Mouse (Mus musculus) liver, embryonic 13.5 days (tissue): Measurements from ENCODE around the gene Sub1. TPM values are rescaled to one million over a fixed set of nuclear protein-coding genes. Genes with fewer than 3 reads are reported as not detected.

Experiments
- ATAC-seq: fragments of 200-750 bp; cut with Nextera tagmentation; 2 replicates; pipeline ENCODE4 v1.8.0; 2017; ENCODE audit warnings: low read depth, mild to moderate bottlenecking, moderate number of reproducible peaks, moderate library complexity
- DNase-seq: peaks from one replicate; pipeline ENCODE4 v3.0.0; 2022
- H3K27ac ChIP-seq: fragments of 300-500 bp; sonication (generic); 2 replicates; pipeline ENCODE4 v1.5.1; 2015; ENCODE audit warnings: moderate library complexity, mild to moderate bottlenecking, inconsistent platforms
- H3K27me3 ChIP-seq: fragments of 300-500 bp; sonication (generic); 2 replicates; pipeline ENCODE4 v1.6.1; 2015; ENCODE audit warnings: mild to moderate bottlenecking, inconsistent platforms
- H3K36me3 ChIP-seq: fragments of 300-500 bp; sonication (generic); 2 replicates; pipeline ENCODE4 v1.6.1; 2015; ENCODE audit warnings: mild to moderate bottlenecking, inconsistent platforms
- H3K4me1 ChIP-seq: fragments of 300-500 bp; sonication (generic); replicated peaks from 2 replicates; pipeline ENCODE4 v1.6.1; 2015; ENCODE audit warnings: inconsistent platforms
- H3K4me2 ChIP-seq: fragments of 300-500 bp; sonication (generic); 2 replicates; pipeline ENCODE4 v1.6.1; 2015; ENCODE audit warnings: inconsistent platforms, mild to moderate bottlenecking, moderate library complexity
- H3K4me3 ChIP-seq: fragments of 300-500 bp; sonication (generic); replicated peaks from 2 replicates; pipeline ENCODE4 v1.5.1; 2015; ENCODE audit warnings: mild to moderate bottlenecking, inconsistent platforms
- H3K9ac ChIP-seq: fragments of 300-500 bp; sonication (generic); 2 replicates; pipeline ENCODE4 v1.6.1; 2015; ENCODE audit warnings: mild to moderate bottlenecking, inconsistent platforms
- H3K9me3 ChIP-seq: fragments of 300-500 bp; sonication (generic); replicated peaks from 2 replicates; pipeline ENCODE4 v1.6.1; 2016; ENCODE audit warnings: inconsistent platforms
- whole genome bisulfite sequencing: fragments of 180-500 bp; shearing (Covaris S2); methylation state at CpG from one replicate; pipeline ENCODE4 v1.1.7; 2015; ENCODE audit not compliant: insufficient replicate concordance; 5-methylcytosine and 5-hydroxymethylcytosine counted together
- polyA plus RNA-seq: library from polyadenylated mRNA; unstranded; fragments of >200 nt; fragmentation: Nextera tagmentation; extraction: Ambion mirVana; gene quantifications from 2 replicates; pipeline ENCODE4 v1.2.1, GENCODE M21; 2015

The Sub1 gene
- polyA plus RNA-seq, 1 experiment from 2014 or later = 383 TPM

GRCm38 (mm10) chr15:12010602-12011044, 13.8 kb upstream of the Sub1 start:
- ATAC-seq (no peak), DNase-seq (no peak)
- H3K27me3 ChIP-seq = peaks cover 7% of the 10 kb centered on the region; the same call in 1 of the 2 replicates
- peak overlapping the region; percentile 53 for H3K4me2 ChIP-seq
- H3K9me3 ChIP-seq = no peaks in the 10 kb centered on the region
- no peaks in the 10 kb centered on the region for H3K36me3 ChIP-seq
- H3K27ac ChIP-seq = no peak overlapping the region
- 15% methylated on average over 18 of the region's 18 CpGs for whole genome bisulfite sequencing
- H3K4me1 ChIP-seq = 0 out of 2 replicates have a peak, but pooled peaks cover 6% of the 10 kb centered on the region
- H3K4me3 ChIP-seq = peak overlapping the region; percentile 33
- H3K9ac ChIP-seq = no peak overlapping the region

DNA sequence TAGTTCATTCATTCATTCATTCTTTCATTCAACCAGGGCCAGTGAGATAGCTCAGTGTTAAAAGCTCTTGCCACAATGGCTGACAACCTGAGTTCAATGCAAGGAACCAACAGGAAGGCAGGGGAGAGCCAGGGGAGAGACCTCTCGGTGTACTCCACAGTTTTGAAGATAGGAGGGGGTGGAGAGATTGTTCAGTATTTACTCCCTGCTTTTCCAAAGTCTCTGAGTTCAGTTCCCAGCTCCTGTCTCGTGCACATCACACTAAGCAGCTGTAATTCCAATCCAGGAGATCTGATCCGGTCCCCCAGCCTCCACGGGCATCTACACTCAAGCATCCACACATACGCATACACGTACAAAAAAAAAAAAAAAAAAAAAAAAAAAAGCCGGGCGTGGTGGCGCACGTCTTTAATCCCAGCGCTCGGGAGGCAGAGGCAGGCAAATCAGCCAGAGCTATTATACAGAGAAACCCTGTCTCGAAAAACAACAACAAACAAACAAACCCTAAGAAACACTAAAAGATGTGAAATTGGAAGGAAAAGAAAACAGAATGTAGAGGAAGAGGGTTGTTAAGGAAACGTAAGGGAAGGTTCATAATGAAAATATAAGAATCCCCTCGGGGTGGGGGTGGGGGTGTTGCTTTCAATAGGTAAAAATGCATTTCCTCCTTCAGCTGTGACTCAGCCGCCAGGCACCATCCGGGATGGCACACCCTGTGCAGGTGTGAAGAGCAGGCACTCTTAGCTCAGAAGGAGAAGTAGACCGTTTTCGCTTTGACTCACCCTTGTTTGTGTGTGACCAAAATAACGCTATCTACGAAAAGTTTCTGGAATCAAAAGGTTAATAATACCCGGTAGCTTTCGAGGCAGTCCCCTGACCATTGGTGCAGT, 13.2 kb upstream of the Sub1 start:
- no peaks in the 10 kb centered on the region for H3K36me3 ChIP-seq
- ATAC-seq (no peak), DNase-seq (no peak)
- peak overlapping the region; percentile 53 for H3K4me2 ChIP-seq
- H3K4me1 ChIP-seq = 0 out of 2 replicates have a peak, but pooled peaks cover 6% of the 10 kb centered on the region
- H3K9me3 ChIP-seq = no peaks in the 10 kb centered on the region
- peak overlapping the region; percentile 33 for H3K4me3 ChIP-seq
- no peak overlapping the region for H3K9ac ChIP-seq
- WGBS = 24% methylated on average over 23 of the region's 23 CpGs
- H3K27ac ChIP-seq = no peak overlapping the region
- H3K27me3 ChIP-seq = peaks cover 7% of the 10 kb centered on the region; the same call in 1 of the 2 replicates

GRCm38 (mm10) chr15:12008894-12009293, 12.1 kb upstream of the Sub1 start:
- 0 out of 2 replicates have a peak, but pooled peaks cover 6% of the 10 kb centered on the region for H3K4me1 ChIP-seq
- DNase-seq = no peak
- no peak for ATAC-seq
- no peak overlapping the region for H3K4me3 ChIP-seq
- no peaks in the 10 kb centered on the region for H3K36me3 ChIP-seq
- H3K9me3 ChIP-seq = no peaks in the 10 kb centered on the region
- peaks cover 7% of the 10 kb centered on the region; the same call in 1 of the 2 replicates for H3K27me3 ChIP-seq
- H3K27ac ChIP-seq = no peak overlapping the region
- H3K9ac ChIP-seq = no peak overlapping the region
- no peak overlapping the region for H3K4me2 ChIP-seq
- WGBS = 50% methylated on average over 5 of the region's 5 CpGs

DNA sequence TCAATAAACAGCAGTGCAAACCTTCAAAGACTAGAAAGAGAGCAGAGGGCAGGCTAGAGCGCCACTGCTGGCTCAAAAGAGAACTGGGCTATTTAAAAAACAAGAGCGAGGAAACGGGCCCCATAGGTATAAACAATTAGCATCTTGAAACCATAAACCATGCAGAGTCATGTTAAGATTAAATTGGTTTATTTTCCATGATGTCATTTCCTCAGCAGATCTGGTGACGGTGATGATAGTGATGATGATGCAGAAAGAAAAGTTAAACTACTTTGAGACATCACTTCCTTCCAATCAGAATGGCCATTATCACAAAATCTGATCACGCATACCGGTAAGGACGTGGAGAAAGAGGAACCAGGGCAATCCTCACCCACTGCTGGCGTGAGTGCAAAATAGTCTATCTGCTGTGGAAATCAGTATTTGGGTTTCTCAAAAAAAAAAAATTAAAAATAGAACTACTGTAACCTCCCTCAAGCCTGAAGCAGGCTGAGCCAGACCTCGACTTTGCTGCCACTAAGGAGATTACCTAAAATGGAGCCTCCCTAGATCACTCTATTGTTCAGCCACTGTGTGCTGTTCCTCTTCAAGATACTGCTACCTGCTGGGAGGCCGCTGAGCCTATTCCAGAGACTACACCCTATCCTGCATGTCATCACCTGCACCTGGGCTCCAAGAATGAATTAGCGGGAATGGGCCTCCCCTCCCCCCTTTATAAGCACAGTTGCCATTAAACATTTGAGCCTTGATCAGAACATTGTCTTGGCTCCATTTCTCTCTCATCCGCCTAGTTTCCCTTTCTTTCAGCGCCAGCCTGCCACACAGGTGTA, 11.4 kb upstream of the Sub1 start:
- H3K27me3 ChIP-seq = peaks cover 7% of the 10 kb centered on the region; the same call in 1 of the 2 replicates
- no peak overlapping the region for H3K4me3 ChIP-seq
- H3K27ac ChIP-seq = no peak overlapping the region
- 0 out of 2 replicates have a peak, but pooled peaks cover 6% of the 10 kb centered on the region for H3K4me1 ChIP-seq
- no peak for ATAC-seq
- 39% methylated on average over 13 of the region's 13 CpGs for WGBS
- no peak for DNase-seq
- H3K9ac ChIP-seq = no peak overlapping the region
- H3K36me3 ChIP-seq = no peaks in the 10 kb centered on the region
- no peak overlapping the region for H3K4me2 ChIP-seq
- no peaks in the 10 kb centered on the region for H3K9me3 ChIP-seq

DNA sequence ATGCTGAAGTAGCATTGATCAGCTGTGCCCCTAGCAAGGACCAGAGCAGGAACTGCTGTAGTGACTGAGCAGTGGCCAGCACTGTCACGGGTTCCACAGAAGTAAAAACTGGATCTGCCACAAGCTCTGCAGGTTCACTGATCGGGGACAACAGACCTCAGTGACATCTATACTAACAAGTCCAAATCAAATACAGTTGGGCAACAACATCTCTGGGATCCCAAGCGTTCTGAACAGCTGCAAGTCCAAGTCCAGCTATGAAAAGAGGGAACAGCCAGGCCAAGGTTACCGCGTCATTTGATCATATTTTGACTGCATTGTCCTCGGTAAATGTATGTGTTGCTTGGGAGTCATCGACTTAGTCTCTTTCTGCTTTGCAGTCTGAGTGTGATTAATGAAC, 10.6 kb upstream of the Sub1 start:
- no peak for DNase-seq
- WGBS = 65% methylated on average over 7 of the region's 7 CpGs
- Histone ChIP-seq H3K27me3 (peaks cover 7% of the 10 kb centered on the region; the same call in 1 of the 2 replicates), H3K4me3 (no peak overlapping the region), H3K9me3 (no peaks in the 10 kb centered on the region), H3K4me1 (0 out of 2 replicates have a peak, but pooled peaks cover 6% of the 10 kb centered on the region), H3K4me2 (no peak overlapping the region), H3K9ac (no peak overlapping the region), H3K36me3 (no peaks in the 10 kb centered on the region), H3K27ac (no peak overlapping the region)
- no peak for ATAC-seq

DNA sequence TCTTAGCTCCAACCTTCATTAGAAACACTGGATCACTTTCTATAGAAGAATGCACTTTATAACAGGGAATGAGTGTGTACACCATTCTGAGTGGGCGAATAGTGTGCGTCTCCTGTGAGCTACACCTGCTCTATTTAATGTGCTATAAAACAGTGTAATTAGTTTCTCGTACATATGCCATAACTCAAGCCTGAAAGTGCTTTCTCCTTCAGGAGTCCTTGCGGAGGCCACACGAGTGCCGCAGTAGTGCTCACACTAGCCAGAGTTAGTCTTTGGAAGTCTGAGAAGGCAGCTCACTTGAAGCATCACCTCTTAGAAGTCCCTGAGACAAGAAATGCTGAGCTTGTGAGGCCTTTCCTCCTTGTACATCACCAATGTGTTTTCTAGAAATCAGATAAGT, 9.4 kb upstream of the Sub1 start:
- Histone ChIP-seq H3K9me3 (no peaks in the 10 kb centered on the region), H3K4me1 (0 out of 2 replicates have a peak, but pooled peaks cover 6% of the 10 kb centered on the region), H3K4me2 (no peak overlapping the region), H3K27me3 (peaks cover 2% of the 10 kb centered on the region; the same call in 1 of the 2 replicates), H3K9ac (no peak overlapping the region), H3K36me3 (no peaks in the 10 kb centered on the region), H3K4me3 (no peak overlapping the region), H3K27ac (no peak overlapping the region)
- WGBS = 70% methylated on average over 6 of the region's 6 CpGs
- ATAC-seq (no peak), DNase-seq (no peak)

DNA sequence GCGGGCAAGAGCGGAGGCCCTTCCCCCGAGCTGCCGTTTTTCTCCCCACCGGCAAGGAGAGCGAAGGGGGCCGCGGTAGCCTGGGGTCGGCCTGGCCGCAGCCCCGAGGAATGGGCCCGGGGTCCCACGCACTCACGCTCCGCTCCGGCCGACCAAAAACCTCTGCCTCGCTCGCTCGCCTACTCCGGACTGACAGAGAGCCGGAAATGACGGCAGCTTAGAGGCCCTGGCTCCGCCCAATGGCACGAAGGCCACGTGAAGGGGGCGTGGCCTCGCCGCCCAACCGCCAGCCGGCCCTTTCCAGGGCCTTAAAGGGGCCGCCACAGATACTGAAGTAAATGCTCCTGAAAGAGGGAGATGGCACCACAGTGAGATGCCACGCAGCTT, 975 bp downstream of the Sub1 start:
- peak overlapping the region; percentile 100 for H3K4me3 ChIP-seq
- peaks cover 28% of the 10 kb centered on the region for H3K4me1 ChIP-seq
- ATAC-seq = peak; percentile 98
- under 1% methylated on average over 33 of the region's 33 CpGs for WGBS
- H3K4me2 ChIP-seq = peak overlapping the region; percentile 93
- H3K27ac ChIP-seq = peak overlapping the region; percentile 82
- peak; percentile 89 for DNase-seq
- H3K27me3 ChIP-seq = no peaks in the 10 kb centered on the region
- H3K9ac ChIP-seq = peak overlapping the region; percentile 99
- H3K9me3 ChIP-seq = no peaks in the 10 kb centered on the region
- peaks cover 15% of the 10 kb centered on the region for H3K36me3 ChIP-seq

DNA sequence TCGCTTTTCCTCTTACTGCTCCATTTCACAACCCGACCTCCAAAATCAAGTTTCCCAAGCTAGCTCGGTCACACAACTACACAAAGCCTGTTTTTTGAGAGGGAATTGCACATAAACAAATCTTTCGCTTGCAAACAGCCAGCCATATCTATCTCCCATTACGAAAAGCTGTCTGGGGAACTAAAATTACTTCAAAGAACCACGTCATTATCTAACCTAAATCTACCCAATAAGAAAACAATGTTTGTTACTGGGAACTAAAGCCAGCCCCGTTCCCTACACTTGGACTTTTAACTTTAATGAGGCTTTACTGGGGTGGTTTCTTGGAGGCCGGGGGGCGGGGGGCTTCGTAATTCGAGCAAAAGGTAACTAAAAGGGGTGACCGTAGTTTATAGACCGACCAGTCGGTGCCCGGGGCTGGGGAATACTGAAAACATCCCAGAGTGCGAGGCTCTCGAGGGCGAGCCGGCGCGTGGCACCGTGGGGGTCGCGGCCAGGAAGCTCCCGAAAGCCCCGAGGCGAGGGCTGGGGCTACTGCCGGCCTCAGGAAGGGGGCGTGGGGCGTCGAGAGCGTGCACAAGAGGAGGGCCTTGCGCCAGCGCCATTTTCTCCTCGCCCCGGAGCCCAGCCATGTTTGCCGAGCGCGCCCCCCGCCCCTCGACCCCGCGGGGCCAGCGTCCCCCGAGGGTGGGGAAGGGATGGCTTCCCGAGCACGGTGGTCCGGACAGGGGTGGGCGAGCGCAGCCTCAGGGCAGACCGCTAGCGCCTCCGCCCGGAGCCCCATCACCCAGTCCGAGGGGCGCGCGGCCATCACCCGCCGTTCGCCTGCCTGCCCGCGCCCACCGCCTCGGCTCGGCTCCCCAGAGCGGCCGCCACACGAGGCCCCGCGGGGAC, 1.6 kb downstream of the Sub1 start:
- Histone ChIP-seq H3K4me3 (peak overlapping the region; percentile 100), H3K9ac (peak overlapping the region; percentile 99), H3K9me3 (no peaks in the 10 kb centered on the region), H3K4me2 (peak overlapping the region; percentile 93), H3K4me1 (peaks cover 28% of the 10 kb centered on the region), H3K27me3 (no peaks in the 10 kb centered on the region), H3K27ac (peak overlapping the region; percentile 82), H3K36me3 (peaks cover 21% of the 10 kb centered on the region)
- DNase-seq (peak; percentile 26), ATAC-seq (peak; percentile 67)
- WGBS = 2% methylated on average over 67 of the region's 71 CpGs

DNA sequence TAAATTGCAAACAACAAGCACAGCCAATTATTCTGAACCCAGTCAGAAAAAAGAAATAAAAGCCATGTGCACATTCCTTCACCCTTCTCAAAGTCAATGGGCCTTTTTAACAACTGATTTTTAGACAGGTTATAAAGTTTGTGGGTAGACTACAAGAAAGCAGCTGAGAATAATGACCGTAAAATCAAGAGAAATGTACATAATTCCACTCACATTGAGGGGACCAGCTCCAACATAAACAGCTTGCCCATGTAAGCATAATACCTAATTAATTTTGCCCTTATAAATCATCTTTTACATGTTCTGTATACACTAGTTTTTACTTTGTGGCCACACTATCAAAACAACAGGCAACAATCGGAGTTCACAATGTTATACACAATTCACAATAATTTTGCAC, 2.8 kb downstream of the Sub1 start:
- Histone ChIP-seq H3K9ac (no peak overlapping the region), H3K27ac (no peak overlapping the region), H3K4me2 (peak overlapping the region; percentile 93), H3K36me3 (peaks cover 32% of the 10 kb centered on the region), H3K4me1 (peaks cover 28% of the 10 kb centered on the region), H3K9me3 (no peaks in the 10 kb centered on the region), H3K27me3 (no peaks in the 10 kb centered on the region), H3K4me3 (peak overlapping the region; percentile 100)
- DNase-seq = no peak
- 82% methylated on average over 2 of the region's 2 CpGs for WGBS
- no peak for ATAC-seq

DNA sequence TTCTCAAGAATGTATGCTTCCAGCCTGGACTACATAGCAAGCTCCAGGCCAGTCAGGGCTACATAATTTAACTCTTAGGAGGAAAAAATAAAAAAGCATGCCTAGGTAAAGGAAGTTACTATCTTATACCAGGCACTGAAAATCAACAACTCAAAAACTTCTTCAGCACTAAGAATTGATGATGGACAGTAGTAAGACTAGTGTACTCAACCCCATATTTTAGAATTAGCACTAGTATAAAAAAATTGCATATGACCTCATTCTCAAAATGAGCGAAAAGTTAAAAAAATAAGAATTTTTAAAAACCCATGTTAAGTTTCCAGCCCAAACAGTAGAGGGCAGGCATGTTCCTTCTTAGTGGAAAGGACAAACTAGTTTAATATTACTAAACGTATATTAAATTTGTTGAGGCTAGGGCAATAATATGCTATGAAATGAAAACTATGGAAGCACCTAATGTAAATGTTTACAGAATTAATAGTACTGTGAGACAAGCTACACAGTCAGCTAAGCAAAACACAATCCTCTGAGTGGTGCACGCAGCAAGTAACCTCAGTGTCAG, 5.2 kb downstream of the Sub1 start:
- no peak overlapping the region for H3K4me3 ChIP-seq
- no peak overlapping the region for H3K27ac ChIP-seq
- H3K36me3 ChIP-seq = peaks cover 56% of the 10 kb centered on the region
- no peak for DNase-seq
- H3K4me1 ChIP-seq = peaks cover 28% of the 10 kb centered on the region
- no peaks in the 10 kb centered on the region for H3K27me3 ChIP-seq
- ATAC-seq = no peak
- 81% methylated on average over 3 of the region's 3 CpGs for WGBS
- no peak overlapping the region for H3K9ac ChIP-seq
- H3K9me3 ChIP-seq = no peaks in the 10 kb centered on the region
- no peak overlapping the region for H3K4me2 ChIP-seq
